Mouse (Mus musculus) hematopoietic stem cell, adult 5-6 weeks (primary cell): Measurements from ENCODE around the gene Olfr60. TPM values are rescaled to one million over a fixed set of nuclear protein-coding genes. Genes with fewer than 3 reads are reported as not detected.

Source experiments
- ATAC-seq, 2 experiments: fragments of 125-278 bp in 1 of 2; replicated peaks in 1 of 2; 2 replicates each; pipeline ENCODE4 v1.8.0; 2016 to 2017; ENCODE audit warnings: inconsistent platforms in 2 of 2, mild to moderate bottlenecking in 2 of 2, moderate number of reproducible peaks in 2 of 2, low read depth in 1 of 2, moderate TSS enrichment in 1 of 2; ENCODE audit not compliant: low FRiP score in 2 of 2, poor library complexity in 2 of 2, severe bottlenecking in 2 of 2, insufficient read depth in 1 of 2, low TSS enrichment in 1 of 2
- total RNA-seq: library from RNA; stranded (forward); fragments of 172-1452, 232-1000 nt; gene quantifications from 2 replicates; pipeline ENCODE4 v1.2.3, GENCODE M21; 2017

Gene Olfr60
- not detected in 2 replicates for total RNA-seq

DNA sequence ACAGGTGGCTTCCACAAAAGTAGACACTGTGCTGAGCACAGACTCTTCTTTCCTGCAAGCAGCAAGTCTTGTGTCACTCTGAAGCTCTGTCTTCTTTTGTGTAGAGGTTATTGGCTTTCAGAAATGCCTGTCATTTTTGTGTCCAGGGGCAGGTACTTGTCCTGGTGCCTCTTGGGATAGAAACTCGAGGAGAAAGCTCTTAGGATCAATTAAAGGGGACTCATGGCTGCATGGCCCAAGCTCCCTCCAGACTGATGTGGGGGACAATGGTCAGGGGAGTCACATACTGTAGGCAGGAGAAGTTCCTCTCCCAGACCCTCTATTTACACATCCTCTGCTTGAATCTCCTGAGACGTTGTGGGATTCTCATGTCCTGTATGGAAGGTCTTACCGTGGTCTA lies at the start of gene Olfr60:
Gene Olfr60 (minus strand): TSS at position 101 of the 400 bp plus-strand sequence.
- ATAC-seq = no peak

DNA sequence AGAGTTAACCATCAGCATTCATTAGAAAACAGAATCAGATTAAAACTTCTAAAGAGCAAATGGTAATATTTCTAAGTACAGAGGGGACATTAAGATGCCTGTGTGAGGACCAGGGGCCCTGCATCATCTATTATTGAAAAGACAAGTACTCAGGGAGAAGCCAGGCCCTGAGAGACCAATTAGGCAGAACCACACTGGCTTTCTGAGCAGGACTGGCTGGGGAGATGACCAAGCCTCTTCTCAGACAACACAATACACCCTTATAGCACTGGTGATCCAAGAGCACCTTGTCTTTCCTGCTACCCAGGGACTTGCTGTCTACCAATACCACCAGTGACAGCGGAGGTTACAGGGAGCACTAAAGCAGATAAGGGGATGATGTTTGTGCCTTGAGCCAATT lies 41.3 kb upstream of the Olfr60 start, which contains the start of gene Olfr531:
Gene Olfr531 (minus strand): TSS at position 101 of the 400 bp plus-strand sequence.
- ATAC-seq = no peak

DNA sequence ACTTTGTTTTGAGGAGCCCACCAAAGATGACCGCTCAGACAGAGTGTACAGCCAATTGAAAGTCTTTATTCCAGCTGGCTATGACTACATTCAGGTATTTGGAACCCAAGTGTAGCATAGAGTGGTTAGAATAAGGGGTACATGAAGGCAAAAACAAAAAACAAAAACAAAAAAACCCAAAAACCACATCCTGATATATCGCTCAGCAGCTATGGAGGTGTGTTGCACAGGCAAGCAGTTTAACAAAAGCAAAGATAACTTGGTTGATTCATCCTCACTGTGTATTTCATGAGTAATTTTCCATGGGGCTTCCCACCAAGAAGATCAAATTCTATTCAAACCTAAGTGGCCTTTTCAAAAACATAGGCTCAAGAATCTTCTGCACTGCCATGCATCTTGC lies 15.4 kb upstream of the Olfr60 start:
- ATAC-seq = no peak

DNA sequence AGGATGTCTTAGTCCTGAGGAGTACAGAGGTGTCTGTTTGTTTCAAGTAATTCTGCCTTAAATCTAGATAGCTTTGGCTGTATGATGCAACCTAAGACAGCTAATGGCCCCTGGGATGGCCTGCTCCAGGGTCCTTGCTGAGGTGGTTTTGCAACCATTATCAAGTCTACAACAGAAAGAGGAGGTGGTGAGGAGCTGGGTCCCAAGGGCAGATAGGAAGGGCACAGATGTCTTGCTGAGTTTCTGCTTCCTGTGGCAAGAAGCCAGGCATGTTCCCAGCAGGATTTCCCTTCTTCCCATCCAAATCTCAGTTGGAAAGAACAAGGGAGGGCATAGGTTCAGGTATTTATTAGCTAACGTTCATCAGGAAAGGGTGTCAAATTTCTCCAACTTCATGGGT lies 14.8 kb upstream of the Olfr60 start, which contains the start of gene Olfr530:
Gene Olfr530 (minus strand): TSS at position 101 of the 400 bp plus-strand sequence.
- ATAC-seq = no peak

DNA sequence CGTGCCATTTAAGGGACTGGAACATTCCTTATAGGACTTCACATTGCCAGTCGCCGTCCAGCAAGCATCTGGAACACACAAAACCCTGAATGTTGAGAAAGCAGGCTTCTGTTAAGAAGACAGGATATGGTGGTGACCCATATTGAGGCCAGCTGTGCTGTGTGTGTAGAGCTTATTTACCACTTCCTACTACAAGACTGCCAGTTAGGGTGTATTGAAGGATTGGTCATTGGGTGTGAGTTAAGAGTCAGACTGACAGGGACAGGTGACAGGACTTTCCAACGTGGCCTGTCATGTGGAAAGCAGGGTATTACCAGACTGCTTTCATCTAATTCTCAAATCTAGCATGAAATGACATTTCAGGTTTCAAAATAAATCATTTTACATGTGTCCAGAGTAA lies 12.8 kb upstream of the Olfr60 start:
- no peak for ATAC-seq

DNA sequence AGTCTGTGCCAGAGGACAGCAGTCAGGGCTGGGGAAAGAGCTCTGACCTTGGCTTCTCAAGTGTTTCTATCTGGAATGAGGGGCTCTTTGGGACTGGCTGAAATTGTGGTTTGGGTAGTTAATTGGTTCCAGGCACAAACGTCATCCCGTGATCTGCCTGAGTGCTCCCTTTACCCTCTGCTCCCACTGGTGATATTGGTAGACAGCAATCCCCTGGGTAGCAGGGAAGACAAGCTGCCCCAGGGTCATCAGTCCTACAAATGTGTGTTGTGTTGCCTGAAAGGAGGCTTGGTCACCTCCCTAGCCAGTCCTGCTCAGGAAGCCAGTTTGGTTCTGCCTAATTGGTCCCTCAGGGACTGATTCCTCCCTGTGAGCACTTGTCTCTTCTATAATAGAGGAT lies 27.8 kb downstream of the Olfr60 start, which contains the start of gene Olfr527:
Gene Olfr527 (plus strand): TSS at position 301 of the 400 bp plus-strand sequence.
- no peak for ATAC-seq

DNA sequence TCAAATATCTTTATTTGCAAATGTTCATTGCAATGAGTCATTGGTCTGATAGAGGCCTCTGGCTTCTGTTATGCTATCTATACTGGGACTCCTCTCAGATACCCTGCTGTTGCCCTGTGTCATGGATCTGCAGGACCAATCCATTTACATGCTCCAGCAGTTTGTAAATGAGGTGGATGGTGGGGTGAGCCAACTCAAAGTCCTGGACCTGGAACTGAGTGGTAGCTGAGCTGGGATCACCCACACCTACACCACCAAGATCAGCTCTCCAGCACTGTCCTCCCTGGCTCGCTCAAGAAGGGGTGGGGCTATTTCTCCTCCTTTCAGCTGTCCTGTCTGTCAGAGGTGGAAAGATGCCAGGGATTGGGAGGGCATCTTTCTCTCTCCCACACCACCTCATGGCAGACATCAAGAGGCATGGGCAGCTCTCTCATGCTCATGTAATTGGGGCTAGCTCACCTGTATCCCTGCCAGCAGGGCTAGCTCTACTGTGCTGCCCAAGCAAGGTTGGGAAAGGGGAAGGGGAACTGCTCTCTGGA lies 31.6 kb downstream of the Olfr60 start:
- no peak for ATAC-seq

DNA sequence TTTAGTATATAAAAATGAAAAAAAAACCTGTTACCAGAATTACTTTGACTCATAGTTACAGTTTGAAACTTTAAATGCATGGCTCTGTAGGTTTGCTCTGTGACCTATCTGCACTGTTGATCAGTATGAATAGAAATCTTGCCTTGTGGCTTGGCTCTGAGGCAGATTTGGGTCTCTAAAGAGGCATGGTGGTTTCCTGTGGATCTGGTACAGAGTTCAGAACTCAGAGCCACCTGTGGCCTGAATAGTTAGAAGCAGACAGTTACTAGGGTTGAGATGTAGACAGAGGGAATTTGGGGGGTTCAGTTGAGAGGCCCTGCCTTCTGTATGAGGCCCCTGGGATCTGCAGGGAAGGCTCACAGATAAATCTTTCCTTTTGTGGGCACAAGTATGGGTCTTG lies 40.3 kb downstream of the Olfr60 start:
- no peak for ATAC-seq

DNA sequence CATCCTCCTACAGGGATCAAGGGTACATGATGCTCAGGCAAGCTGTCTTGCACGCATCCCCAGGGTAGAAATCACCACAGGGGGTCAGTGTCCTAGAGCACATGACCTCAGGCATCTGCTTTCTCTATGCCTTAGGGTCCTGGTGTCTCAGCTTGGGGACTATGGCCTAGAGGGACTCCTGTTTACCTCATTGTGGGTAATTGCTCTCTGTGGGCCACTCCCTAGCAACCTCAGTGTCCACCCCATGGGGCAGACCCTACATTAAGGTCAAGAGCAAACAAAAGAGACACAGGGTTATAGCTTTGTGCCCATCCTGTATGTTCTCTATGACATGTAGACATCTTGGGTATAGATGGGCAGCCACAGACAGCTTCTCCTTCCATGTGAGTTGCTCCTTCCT lies 40.9 kb downstream of the Olfr60 start, which contains the start of gene Olfr525:
Gene Olfr525 (plus strand): TSS at position 301 of the 400 bp plus-strand sequence.
- ATAC-seq = no peak

DNA sequence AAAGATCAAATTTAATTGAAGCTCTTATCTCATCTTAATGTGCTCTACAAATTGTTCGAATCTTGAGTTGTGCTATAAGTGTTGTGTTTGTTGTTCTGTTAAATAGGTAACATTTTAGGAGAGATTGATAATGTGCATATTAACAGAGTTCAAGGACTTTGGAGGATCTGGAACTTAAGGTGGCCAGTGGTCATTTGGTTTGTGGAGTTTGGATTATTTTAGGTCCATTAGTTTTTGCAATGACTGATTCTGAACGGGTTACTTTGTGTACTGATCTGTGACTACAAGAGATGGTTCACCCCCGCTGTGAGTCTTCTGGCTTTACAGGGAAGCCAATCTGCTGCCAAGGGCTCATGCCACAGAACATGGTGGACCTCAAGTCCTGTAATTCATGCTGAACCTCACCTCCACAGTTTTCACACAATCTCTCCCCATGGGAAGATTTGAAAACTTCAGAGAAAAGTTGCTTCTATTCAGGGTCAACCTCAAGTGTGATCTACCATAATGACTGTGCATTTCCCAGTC lies 41.5 kb downstream of the Olfr60 start:
- ATAC-seq = no peak

DNA sequence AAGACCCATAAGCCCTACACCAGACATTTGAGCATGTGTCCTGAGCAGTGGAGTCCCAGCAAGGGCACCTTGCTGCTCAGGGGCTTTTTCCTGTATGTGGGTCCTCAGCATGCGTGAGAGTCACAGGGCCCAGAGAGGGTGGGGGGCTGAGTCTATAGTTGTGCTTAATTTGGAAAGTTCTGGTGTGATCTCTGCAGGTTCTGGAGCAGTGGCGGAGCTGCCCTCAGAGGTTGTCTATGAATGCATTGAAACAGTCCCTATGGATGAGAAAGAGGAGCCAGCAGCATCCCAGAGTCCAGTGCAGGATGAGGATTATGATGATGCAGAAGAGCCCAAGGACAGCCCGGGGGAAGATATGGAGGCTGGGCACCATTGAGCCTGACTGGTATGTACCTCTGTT lies 62.1 kb downstream of the Olfr60 start:
- no peak for ATAC-seq

DNA sequence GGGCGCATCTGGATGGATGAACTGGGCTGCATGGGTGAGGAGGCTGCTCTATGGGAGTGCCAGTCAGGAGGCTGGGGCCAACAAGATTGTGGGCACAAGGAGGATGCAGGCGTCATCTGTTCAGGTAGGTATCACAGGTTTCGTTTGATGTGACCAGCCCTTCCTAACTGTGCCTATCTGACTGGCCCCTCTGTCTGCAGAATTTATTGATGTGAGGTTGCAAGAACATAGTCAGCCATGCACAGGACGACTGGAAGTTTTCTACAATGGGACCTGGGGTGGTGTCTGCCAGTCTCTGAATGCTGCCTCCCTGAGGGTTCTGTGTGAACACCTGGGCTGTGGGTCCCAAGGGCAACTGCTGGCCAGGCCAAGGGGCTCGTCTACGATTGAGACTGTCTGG lies 64.6 kb downstream of the Olfr60 start:
- no peak for ATAC-seq

DNA sequence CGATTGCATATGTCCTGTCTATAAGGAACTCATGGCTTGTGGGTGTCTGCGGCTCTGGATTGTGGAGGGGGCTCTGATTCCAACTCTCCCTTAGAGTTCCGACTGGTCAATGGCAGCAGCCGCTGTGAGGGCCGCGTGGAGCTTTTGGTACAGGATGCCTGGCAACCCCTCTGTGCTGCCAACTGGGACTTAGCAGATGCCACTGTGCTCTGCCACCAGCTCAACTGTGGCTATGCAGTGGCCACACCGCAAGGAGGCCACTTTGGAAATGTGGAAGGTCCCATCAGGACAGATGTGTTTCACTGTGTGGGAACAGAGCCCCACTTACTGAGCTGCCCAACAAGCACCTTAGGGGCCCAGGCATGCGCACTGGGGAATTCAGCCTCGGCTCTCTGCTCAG lies 65.7 kb downstream of the Olfr60 start:
- no peak for ATAC-seq

Other genes starting within 250 kb of the Olfr60 start
- gene Paox, start 245.9 kb downstream of the Olfr60 start, total RNA-seq = 11.2 and 14.3 TPM in 2 replicates
- gene Echs1, start 245.2 kb downstream of the Olfr60 start, total RNA-seq = 65.3 and 85.7 TPM in 2 replicates
- 8.2 and 17.1 TPM in 2 replicates for gene Mtg1, start 224.1 kb downstream of the Olfr60 start, total RNA-seq
- gene Sprn, start 206.8 kb downstream of the Olfr60 start, total RNA-seq = not detected in 2 replicates
- gene Olfr522, start 196.9 kb downstream of the Olfr60 start, total RNA-seq = not detected in 2 replicates
- not detected in 2 replicates for gene Olfr523, start 188.5 kb downstream of the Olfr60 start, total RNA-seq
- gene Olfr524, start 155.7 kb downstream of the Olfr60 start, total RNA-seq = not detected in 2 replicates
- gene Cd163l1, start 143.4 kb downstream of the Olfr60 start, total RNA-seq = not detected in 2 replicates
- gene 5830411N06Rik, start 114.4 kb downstream of the Olfr60 start, total RNA-seq = 0.50 TPM in 1 of 2 replicates, not detected in the other
- gene Olfr525, start 40.8 kb downstream of the Olfr60 start, total RNA-seq = not detected in 2 replicates
- not detected in 2 replicates for gene Olfr527, start 27.7 kb downstream of the Olfr60 start, total RNA-seq
- not detected in 2 replicates for gene Olfr530, start 14.7 kb upstream of the Olfr60 start, total RNA-seq
- gene Olfr531, start 41.2 kb upstream of the Olfr60 start, total RNA-seq = not detected in 2 replicates
- not detected in 2 replicates for gene Olfr532, start 60.0 kb upstream of the Olfr60 start, total RNA-seq
- gene Olfr533, start 101.7 kb upstream of the Olfr60 start, total RNA-seq = not detected in 2 replicates
- not detected in 2 replicates for gene Olfr535, start 122.5 kb upstream of the Olfr60 start, total RNA-seq
- gene Olfr536, start 145.7 kb upstream of the Olfr60 start, total RNA-seq = not detected in 2 replicates
- gene Olfr538, start 206.2 kb upstream of the Olfr60 start, total RNA-seq = not detected in 2 replicates
- not detected in 2 replicates for gene Olfr46, start 239.6 kb upstream of the Olfr60 start, total RNA-seq